Mouse (Mus musculus): ENCODE results near the gene Homer2.

DNA sequence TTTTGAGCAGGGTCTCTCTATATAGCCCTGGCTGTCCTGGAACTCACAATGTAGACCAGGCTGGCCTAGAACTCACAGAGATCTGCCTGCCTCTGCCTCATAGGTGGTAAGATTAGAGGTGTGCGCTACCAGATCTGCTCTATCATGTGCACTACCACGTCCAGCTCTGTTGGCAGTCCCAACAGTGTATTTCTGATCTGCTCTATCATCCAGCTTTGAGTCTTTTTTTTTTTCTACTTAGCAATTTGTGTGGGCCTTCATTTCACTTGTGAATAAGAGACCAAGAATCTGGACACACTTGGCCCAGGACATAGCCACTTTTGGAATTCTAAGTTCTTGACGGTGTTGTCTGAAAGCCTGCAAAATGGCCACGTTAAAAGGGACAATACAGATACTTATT, 150.5 kb downstream of the Homer2 start:
- TF ChIP-seq CTCF (conservative IDR thresholded peaks at IDR 0.05 in 1 of 2, IDR thresholded peaks at IDR 0.05 in 1 of 2; ENCODE audit: low read depth in 2 of 2, low read length in 2 of 2) (no peak), ZNF384 (IDR thresholded peaks at IDR 0.05; ENCODE audit: low read depth, low read length) (no peak), MAX (IDR thresholded peaks at IDR 0.05; ENCODE audit: low read length) (no peak), EP300 (IDR thresholded peaks at IDR 0.05; ENCODE audit: low read length) (no peak), ELF1 (IDR thresholded peaks at IDR 0.05; ENCODE audit: low read depth, low read length) (no peak), E2F4 (IDR thresholded peaks at IDR 0.05; ENCODE audit: insufficient replicate concordance, low read depth, low read length) (no peak), MAFK (IDR thresholded peaks at IDR 0.05; ENCODE audit: insufficient replicate concordance, low read length) (no peak), POLR2A (IDR thresholded peaks at IDR 0.05; ENCODE audit: low read depth, low read length) (no peak), ETS1 (conservative IDR thresholded peaks at IDR 0.05; ENCODE audit: low read depth, low read length) (no peak), MYC (IDR thresholded peaks at IDR 0.05; ENCODE audit: low read depth, low read length) (no peak), GABPA (IDR thresholded peaks at IDR 0.05; ENCODE audit: insufficient replicate concordance, low read depth, low read length) (no peak), USF2 (conservative IDR thresholded peaks at IDR 0.05; ENCODE audit: low read depth, low read length) (no peak)
